Mouse (Mus musculus) kidney, postnatal 4 days (tissue): Measurements from ENCODE around the gene Rundc1.
"Not testable (repeated sequence)": the region's sequence is repeated elsewhere in the genome, so short reads cannot be mapped to it uniquely, and the experiment has no call there.

ENCODE experiments used
- DNase-seq, 2 experiments: peaks; one replicate each; pipeline ENCODE4 v3.0.0; 2021; ENCODE audit warnings: mixed read lengths in 2 of 2

Rundc1 gene

GRCm38 (mm10) chr11:101446319-101446718, 21.4 kb downstream of the Rundc1 start:
- DNase-seq: no peak

GRCm38 (mm10) chr11:101446860-101447259, 22.0 kb downstream of the Rundc1 start:
- DNase-seq: not testable (repeated sequence)

GRCm38 (mm10) chr11:101447786-101448185, 22.9 kb downstream of the Rundc1 start:
- DNase-seq: no peak

GRCm38 (mm10) chr11:101448274-101448746, 23.4 kb downstream of the Rundc1 start, which contains the start of gene Ifi35:
Ifi35 (plus strand) TSS chr11:101448407.
- DNase-seq: peak; percentile 76 to 85

GRCm38 (mm10) chr11:101448899-101449298, 24.0 kb downstream of the Rundc1 start:
- DNase-seq: no peak

- not testable (repeated sequence) for DNase-seq
Observed at GRCm38 (mm10) chr11:101449596-101449995, 24.7 kb downstream of the Rundc1 start.

GRCm38 (mm10) chr11:101450394-101450793, 25.5 kb downstream of the Rundc1 start:
- no peak for DNase-seq

GRCm38 (mm10) chr11:101451536-101451935, 26.7 kb downstream of the Rundc1 start:
- DNase-seq: no peak

GRCm38 (mm10) chr11:101452093-101452774, 27.3 kb downstream of the Rundc1 start:
- no peak for DNase-seq

- DNase-seq: peak; percentile 45 to 57
Observed at GRCm38 (mm10) chr11:101454702-101455101, 29.8 kb downstream of the Rundc1 start.

GRCm38 (mm10) chr11:101455627-101456026, 30.7 kb downstream of the Rundc1 start:
- DNase-seq: no peak

- no peak for DNase-seq
Observed at GRCm38 (mm10) chr11:101457631-101458030, 32.7 kb downstream of the Rundc1 start.

- DNase-seq: no peak
Observed at GRCm38 (mm10) chr11:101458217-101458616, 33.3 kb downstream of the Rundc1 start.

GRCm38 (mm10) chr11:101459716-101460115, 34.8 kb downstream of the Rundc1 start:
- DNase-seq: peak in 1 of 2 experiments; percentile 55

- DNase-seq: no peak
Observed at GRCm38 (mm10) chr11:101460321-101460720, 35.4 kb downstream of the Rundc1 start.

GRCm38 (mm10) chr11:101462141-101462540, 37.3 kb downstream of the Rundc1 start:
- DNase-seq: no peak

GRCm38 (mm10) chr11:101462583-101463440, 37.9 kb downstream of the Rundc1 start:
- no peak for DNase-seq

- peak in 1 of 2 experiments; percentile 51 for DNase-seq
Observed at GRCm38 (mm10) chr11:101464211-101465100, 39.6 kb downstream of the Rundc1 start, which contains the start of gene Rnd2. Rnd2 (plus strand) TSS chr11:101464999.

GRCm38 (mm10) chr11:101465101-101465868, 40.4 kb downstream of the Rundc1 start:
- DNase-seq: peak; percentile 67 to 79

- DNase-seq: peak; percentile 81 to 88
Observed at GRCm38 (mm10) chr11:101465869-101466551, 41.1 kb downstream of the Rundc1 start, which contains the start of gene Vat1. Vat1 (minus strand) TSS chr11:101466230.

GRCm38 (mm10) chr11:101466552-101466950, 41.7 kb downstream of the Rundc1 start:
- not testable (repeated sequence) for DNase-seq
